Mouse (Mus musculus): ENCODE data around the gene Mbtps1.

Gene Mbtps1

GRCm38 (mm10) chr8:119557821-119558602 lies 523 bp downstream of the Mbtps1 start:
- no peak for DNase-seq

GRCm38 (mm10) chr8:119557132-119557531 lies 1.4 kb downstream of the Mbtps1 start:
- DNase-seq = no peak

- no peak for DNase-seq
Measured at GRCm38 (mm10) chr8:119555861-119556260, 2.7 kb downstream of the Mbtps1 start.

GRCm38 (mm10) chr8:119552967-119553366 lies 5.6 kb downstream of the Mbtps1 start:
- DNase-seq = no peak

- DNase-seq = no peak
Measured at GRCm38 (mm10) chr8:119548560-119549113, 9.9 kb downstream of the Mbtps1 start.

GRCm38 (mm10) chr8:119547019-119547691 lies 11.4 kb downstream of the Mbtps1 start:
- no peak for DNase-seq

GRCm38 (mm10) chr8:119545791-119546190 lies 12.7 kb downstream of the Mbtps1 start:
- DNase-seq = no peak

GRCm38 (mm10) chr8:119545180-119545579 lies 13.4 kb downstream of the Mbtps1 start:
- DNase-seq = no peak

- no peak for DNase-seq
Measured at GRCm38 (mm10) chr8:119544606-119545005, 13.9 kb downstream of the Mbtps1 start.

- peak; percentile 54 for DNase-seq
Measured at GRCm38 (mm10) chr8:119531973-119532372, 26.6 kb downstream of the Mbtps1 start.

GRCm38 (mm10) chr8:119531397-119531796 lies 27.1 kb downstream of the Mbtps1 start:
- DNase-seq = no peak

GRCm38 (mm10) chr8:119530937-119531336 lies 27.6 kb downstream of the Mbtps1 start:
- DNase-seq = no peak

GRCm38 (mm10) chr8:119528762-119529161 lies 29.8 kb downstream of the Mbtps1 start:
- no peak for DNase-seq

- DNase-seq = no peak
Measured at GRCm38 (mm10) chr8:119520102-119520501, 38.4 kb downstream of the Mbtps1 start.

GRCm38 (mm10) chr8:119516674-119517073 lies 41.9 kb downstream of the Mbtps1 start:
- DNase-seq = no peak

GRCm38 (mm10) chr8:119515767-119516166 lies 42.8 kb downstream of the Mbtps1 start:
- no peak for DNase-seq

- no peak for DNase-seq
Measured at GRCm38 (mm10) chr8:119514940-119515339, 43.6 kb downstream of the Mbtps1 start.

- no peak for DNase-seq
Measured at GRCm38 (mm10) chr8:119513405-119513804, 45.1 kb downstream of the Mbtps1 start.

GRCm38 (mm10) chr8:119511722-119512121 lies 46.8 kb downstream of the Mbtps1 start:
- DNase-seq = no peak

- DNase-seq = no peak
Measured at GRCm38 (mm10) chr8:119510471-119510870, 48.1 kb downstream of the Mbtps1 start.

- no peak for DNase-seq
Measured at GRCm38 (mm10) chr8:119506106-119506505, 52.4 kb downstream of the Mbtps1 start.

- no peak for DNase-seq
Measured at GRCm38 (mm10) chr8:119505488-119505887, 53.0 kb downstream of the Mbtps1 start.

GRCm38 (mm10) chr8:119503191-119503767 lies 55.3 kb downstream of the Mbtps1 start:
- no peak for DNase-seq

GRCm38 (mm10) chr8:119502111-119502510 lies 56.4 kb downstream of the Mbtps1 start:
- DNase-seq = no peak
